Mouse (Mus musculus): ENCODE measurements around the gene Klk10.
A peak's percentile ranks its signal among the peaks of the same experiment; 100 is the strongest.

Gene Klk10

DNA sequence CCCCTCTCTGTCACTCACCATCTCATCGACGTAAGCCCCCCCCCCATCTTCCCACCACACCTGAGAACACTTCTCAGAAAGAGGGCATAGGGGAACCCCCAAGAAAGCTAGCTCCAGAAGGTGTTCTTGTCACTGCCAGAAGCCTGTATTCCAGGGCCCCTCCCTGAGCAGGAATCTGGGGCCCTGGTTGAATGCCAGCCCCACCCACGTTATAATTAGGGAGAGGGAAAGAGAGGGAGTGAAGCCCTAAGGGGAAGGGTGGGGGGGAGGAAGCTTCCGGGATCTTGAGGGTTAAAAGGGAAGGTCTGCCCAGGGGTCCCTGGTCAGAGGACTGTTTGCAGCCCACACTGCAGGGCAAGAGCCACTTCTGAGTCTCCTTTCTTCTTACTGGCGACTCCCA, at the start of gene Klk10:
Gene Klk10, plus strand, starts transcription at position 290 of the 400 bp plus-strand sequence.
- no peak for DNase-seq

DNA sequence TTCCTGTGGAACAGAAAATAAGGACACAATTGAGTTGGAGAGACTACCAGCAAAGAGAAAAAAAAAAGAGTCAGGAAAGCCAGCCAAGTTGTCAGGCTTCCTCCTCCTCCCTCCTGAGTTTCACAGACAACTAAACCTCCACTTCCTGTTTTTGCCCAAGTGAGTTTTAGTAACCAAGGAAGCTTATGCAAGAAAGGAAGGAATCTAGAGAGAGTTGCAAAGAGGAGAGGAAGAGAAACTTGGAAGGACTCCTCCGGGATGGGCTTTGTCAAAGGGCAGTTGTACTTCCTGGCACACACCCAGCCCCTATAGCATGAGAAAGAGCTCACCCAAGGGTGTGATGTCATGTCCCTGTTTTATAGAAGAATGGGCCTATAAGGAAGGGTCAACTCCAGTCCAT, 33.0 kb upstream of the Klk10 start:
- DNase-seq: no peak

DNA sequence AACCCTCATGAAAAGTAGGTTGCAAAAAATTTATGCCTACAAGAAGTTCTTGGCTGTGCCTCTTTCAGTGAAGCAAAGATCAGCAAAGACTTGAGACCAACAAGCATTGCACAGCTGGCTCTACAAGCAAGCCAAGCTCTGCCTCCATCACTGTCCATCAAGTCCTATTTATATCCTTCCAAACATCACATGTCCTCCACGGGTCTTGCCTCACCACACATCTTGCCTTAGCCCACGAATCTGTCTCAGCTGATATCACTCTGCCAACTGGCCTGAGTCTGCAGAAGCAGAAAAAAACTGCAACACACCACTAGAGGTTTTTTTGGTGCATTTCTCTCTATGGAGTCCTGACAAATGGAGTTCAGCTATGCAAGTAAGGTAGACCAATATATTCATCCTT, 28.0 kb upstream of the Klk10 start:
- DNase-seq: no peak

DNA sequence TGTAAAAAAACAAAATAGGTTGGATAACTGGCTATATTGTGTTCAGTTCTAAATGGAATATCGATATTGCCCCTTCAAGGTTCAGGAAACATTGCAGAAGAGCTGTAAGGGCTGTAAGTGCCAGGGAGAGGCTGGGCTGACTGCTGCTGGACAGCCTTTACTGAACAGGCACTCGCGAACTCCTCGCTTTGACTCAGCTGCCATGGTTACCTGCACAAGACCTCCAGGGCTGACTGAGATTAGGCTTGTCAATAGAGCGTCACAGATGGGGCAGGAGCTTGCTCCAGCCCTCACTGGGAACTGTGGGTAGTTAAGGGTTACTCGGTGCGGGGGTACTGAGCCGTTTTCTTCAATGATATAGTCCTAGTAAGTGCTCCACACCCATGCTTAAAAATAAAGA, 14.4 kb upstream of the Klk10 start:
- DNase-seq: no peak

DNA sequence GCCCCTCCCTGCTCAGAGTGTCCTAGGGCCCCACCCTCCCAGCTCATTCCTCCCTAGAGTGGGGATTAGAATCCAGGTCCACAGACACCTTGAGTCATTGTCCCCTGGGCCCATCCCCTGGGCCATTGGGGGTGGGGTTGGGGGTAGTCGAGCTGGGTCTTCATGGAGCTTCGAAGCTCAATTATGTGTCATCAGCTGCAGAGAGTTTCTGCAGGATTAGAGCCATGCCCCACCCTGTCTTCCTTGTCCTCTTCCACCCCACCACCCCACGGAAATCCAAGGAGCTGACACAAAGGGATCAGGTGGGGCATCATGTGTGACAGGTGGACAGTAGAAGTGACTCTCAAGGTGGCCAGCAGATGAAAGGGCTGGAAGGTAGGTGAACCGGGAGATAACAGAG, 12.2 kb upstream of the Klk10 start, which contains the start of gene Klk12:
Gene Klk12, plus strand, starts transcription at position 301 of the 400 bp plus-strand sequence.
- DNase-seq: no peak

DNA sequence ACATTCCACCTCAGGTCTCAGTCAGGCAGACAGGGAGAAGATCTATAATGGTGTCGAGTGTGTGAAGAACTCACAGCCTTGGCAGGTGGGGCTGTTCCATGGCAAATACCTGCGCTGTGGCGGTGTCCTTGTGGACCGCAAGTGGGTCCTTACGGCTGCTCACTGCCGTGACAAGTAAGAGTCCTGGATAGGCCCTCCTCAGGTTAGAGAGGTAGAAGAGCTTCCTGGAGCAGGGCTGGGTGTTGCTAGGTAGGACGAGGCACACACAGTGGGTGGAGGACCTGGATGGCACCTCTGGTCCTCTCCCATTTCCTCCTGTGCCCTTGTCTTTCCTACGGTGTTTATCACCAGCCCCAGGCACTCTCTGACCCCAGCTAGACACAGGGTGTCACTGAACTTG, 11.2 kb upstream of the Klk10 start:
- no peak for DNase-seq

DNA sequence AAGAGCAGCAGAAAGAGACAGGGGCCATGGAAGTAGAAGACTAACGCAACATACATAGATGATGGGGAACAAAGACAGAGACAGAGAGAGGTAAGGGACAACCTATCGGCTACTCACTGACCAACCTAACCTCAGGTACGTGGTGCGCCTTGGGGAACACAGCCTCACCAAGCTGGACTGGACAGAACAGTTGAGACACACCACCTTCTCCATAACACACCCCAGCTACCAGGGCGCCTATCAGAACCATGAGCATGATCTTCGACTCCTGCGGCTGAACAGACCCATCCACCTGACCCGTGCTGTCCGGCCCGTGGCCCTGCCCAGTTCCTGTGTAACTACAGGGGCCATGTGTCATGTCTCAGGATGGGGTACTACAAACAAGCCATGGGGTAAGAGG, 10.1 kb upstream of the Klk10 start:
- DNase-seq: no peak

DNA sequence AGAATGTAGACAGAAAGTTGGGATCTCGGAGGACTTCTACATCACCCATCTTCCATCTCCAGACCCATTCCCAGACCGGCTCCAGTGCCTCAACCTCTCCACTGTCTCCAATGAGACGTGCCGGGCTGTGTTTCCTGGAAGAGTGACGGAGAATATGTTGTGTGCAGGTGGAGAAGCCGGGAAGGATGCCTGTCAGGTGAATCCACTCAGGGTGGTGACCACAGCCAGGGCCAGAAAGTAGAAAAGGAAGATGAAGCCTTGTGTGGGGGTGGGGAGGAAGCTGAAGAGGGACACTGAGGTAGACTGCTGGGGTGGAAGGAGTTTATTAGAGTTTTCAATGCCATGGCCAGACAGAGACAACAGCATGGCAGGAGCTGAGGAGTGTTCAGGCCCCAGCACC, 8.9 kb upstream of the Klk10 start:
- DNase-seq: no peak

DNA sequence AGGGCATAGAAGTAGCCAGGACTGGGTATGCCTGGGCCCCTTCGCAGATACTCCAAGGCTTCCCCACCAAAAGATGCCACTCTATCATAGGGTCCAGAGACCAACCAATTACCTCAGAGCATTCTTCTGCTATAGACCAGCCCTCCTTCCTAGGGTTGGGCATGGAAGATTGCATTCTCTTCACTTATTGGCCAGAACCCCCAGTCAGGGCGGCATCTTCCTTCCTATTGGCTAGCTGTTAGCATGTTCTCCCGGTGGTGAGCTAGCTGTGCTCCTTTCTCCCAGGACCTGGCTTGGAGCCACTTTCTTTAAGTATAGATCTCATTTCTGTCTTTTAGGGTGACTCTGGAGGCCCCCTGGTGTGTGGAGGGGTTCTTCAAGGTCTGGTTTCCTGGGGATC, 7.9 kb upstream of the Klk10 start:
- no peak for DNase-seq

DNA sequence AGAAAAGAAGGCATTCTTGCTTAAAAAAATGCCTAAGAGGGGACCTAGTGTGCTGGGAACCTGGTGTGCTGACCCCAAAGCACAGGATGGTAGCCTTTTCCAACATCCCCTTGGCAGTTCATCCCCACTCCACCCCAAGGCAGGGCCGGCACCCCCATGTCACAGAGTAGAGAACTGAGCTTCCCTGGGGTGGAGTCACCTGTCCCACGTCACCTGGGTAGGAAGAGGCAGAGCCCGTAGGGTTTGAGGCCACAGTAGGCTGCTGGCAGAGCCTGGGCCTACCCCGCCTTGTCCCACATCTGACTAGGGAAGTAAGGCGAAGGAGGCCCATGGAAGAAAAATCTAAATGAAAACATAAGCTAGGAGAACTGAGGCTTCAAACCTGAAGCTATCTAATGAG, 6.5 kb upstream of the Klk10 start, which contains the start of gene Klk11:
Gene Klk11, plus strand, starts transcription at position 241 of the 400 bp plus-strand sequence.
- no peak for DNase-seq

DNA sequence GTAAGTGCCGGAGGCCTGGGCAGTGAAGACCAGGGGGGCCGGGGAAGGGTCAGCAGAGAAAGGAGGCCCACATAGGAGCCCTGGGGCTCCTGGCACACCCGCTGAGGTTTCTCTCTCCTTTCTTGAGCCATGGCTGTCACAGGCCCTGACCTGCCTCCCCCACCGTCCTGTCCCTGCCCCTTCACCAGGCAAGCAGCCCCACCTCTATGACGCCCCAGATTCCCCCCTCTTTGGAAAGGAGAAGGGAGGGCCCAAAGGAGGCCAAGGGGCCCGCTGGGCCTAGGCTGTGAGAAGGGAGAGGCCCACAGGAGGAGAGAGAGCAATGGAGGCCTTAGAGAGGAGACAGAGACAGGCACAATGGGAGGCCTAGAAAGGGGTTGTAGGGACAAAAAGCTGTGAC, 6.0 kb upstream of the Klk10 start:
- no peak for DNase-seq

DNA sequence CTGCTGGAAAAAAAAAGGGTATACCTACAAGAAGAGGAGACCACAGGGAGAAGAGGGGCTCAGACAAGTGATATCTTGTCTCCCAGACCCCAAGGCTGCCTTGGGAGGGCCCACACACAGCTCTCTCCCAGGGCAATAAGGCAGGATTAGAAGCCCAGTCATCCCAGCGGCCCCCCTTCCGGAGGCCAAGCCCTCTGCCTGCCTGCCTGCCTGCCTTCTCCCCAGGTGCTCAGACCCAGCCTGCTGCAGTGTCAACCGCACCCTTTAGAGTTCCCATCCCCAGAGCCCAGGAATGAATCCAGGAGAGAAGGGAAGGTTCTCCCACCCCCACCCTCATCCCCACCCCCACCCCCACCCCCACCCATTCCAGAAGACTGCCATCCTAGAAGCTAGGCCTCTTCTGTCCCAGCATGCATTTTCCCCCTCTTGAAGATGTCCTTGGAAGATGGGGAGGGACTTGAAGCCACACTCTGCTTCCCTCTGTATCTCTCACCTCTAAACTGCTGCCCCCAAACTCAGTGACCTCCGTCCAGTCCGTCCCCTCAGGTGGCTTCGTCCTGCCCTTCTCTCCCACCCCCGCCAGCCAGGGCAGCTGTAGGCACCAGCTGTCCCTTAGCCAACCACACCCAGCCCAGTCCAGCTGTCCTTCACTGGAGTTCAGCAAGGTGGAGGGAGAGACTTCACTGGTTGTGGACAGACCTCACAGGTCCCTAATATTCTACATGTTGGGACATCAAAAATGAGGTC, 5.4 kb upstream of the Klk10 start:
- no peak for DNase-seq

DNA sequence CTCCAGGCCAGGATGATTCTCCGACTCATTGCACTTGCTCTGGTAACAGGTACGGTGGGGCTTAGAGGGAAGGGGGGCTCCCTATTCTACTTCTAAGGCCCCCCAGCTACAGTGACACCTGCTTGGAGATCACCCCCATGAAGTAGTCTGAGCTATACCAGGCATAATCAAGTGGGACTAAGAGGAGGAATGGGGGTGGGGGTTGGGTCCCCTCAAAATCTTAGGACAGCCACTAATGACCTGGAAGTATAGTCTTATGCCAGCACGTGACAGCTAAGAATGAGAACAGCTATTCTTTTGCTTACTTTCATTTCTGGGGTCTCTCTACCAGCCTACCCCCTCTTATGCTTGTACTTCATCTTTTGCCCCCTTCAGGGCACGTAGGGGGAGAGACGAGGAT, 4.3 kb upstream of the Klk10 start:
- DNase-seq: no peak

DNA sequence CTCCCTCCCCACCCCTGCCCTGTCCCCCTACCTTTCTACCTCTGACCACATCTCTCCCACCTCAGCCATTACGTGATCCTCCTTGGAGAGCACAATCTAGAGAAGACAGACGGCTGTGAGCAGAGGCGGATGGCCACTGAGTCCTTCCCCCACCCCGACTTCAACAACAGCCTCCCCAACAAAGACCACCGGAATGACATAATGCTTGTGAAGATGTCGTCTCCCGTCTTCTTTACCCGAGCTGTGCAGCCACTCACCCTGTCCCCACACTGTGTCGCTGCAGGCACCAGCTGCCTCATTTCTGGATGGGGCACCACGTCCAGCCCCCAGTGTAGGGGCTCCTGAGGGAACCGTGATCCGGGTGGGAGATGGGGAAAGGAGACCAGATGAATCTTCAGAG, 3.4 kb upstream of the Klk10 start:
- no peak for DNase-seq

DNA sequence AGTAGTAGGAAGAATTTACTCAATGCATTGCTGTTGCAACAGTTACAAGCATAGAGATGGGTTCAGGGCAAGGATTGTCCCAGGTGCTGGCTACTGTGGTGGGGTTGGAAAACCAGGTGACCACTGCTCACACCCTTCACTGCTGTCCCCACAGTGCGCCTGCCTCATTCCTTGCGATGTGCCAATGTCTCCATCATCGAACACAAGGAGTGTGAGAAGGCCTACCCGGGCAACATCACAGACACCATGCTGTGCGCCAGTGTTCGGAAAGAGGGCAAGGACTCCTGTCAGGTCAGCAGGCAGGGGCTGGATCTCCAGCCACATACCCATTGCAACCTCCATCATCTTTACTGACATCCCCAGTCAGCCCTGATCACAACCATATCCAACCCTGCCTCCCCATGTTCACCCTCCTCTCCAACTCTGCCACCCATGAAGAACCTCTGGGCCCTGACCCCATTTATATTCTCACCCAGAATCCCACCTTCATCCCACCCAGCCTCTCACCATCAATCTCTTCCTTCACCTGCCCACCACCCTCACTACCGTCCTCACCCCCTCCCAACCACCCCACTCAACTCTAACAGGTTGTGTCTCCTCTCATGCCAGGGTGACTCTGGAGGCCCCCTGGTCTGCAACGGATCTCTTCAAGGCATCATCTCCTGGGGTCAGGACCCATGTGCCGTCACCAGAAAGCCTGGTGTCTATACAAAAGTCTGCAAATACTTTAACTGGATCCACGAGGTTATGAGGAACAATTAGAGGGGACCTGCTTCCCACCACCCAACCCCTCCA, 2.5 kb upstream of the Klk10 start:
- DNase-seq: no peak

DNA sequence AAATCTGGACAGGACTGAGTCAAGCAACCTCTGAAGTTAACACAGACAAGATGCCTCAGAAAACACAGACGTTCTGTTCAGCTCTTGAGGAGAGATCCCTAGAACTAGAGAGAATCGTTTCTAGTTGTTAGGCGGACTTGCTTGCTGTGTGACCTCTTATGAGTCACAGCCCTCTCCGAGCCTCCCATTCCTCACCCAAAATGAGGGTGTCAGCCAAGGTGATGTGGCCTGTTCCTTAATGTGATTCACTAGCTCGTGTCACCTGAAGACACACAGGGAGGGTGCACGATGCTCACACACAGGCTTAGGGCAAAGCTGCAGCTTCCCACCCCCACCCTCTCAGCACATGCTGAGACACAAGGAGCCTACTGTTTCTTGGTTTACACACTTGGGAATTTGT, 594 bp upstream of the Klk10 start:
- DNase-seq: no peak

DNA sequence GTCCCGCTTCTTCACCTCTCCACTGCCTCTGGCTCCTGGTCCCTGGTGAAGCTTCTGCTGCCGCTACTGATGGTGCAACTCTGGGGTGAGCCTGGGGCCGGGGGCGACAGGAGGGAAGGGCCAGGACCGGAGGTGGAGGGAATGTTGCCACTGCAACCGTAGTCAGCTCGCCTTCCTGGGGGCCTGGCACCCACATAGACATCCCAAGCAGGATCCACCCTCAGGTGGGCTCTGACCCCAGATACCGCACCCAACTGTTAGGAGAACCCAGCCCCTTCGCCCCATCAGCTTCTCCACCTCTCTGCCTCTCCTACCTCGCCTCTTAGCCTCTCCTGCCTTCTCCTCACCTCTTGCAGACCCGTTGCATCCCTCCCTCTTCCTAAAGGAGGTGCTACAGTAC, 706 bp downstream of the Klk10 start:
- DNase-seq: no peak

DNA sequence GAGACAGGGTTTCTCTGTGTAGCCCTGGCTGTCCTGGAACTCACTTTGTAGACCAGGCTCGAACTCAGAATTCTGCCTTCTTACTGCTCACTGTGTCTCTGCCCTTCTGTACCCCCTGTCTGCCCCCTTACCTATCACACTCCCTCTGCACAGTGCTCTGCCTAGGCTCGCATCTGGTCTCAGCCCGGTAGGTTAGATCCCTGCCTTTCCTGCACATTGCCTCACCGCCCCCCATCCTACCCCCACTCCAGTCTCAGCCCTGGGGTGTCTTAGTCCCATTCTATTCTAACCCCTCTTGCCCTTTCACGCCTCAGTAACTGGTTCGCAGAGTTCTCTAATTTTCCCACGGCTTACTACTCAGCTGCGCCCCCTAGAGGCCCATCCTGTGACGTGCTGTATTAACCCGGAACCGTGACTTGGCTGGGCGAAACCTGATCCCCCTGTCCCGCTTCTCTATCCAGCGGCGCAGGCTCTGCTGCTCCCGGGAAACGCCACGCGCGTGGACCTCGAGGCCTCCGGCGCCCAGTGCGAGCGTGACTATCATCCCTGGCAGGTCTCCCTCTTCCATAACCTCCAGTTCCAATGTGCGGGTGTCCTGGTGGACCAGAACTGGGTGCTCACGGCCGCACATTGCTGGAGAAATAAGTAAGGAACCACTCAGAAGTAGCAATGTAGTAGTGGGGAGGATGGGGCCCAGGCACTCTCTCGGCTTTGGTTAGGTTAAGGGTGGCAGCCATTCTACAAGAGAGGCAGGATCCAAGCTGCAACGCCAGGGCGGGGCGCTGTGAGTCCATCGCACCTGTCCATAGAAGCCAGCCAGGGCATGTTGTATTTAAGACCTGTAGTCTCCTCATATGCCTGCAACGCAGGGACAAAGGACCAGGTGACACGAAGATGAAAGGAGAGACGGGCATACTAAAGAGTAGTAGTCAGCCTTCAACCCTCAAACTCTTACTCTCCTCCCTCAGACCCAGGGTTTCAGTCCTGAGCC, 1.7 kb downstream of the Klk10 start:
- DNase-seq: peak; percentile 67

DNA sequence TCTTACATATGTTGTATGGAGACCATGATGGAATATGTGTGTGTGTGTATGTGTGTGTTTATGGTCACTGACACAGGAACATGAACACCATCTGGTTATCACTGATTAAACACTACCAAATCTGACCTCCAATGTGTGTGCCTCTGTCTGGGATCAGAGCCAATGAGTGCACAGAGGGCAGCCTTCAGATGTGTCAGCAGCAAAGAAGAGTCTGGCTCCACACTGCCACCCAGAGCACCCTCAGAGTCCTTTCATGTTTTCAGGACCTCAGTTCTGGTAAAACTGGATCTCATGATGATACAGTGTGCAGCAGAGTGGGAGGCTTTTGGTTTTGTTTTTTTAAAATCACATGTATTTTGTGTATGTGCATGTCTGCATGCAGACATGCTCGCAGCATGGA, 4.5 kb downstream of the Klk10 start:
- no peak for DNase-seq

DNA sequence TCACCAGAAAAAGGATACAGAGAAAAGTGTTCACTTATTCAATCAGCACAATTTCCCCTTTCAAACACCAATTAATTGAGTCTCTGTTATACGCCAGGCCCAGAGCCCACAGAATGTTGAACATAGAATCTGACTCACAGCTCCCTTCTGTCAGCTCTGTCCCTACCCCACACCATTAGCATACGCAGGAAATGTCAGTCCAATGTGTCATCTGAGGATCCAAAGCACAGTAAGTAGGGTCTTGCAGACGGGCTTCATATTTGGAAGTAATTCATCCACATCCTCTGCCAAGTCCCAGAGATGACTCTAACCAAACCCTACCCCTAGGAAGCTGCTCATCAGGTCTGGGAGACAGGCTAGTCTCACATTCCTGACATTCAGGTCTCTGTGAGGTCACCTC, 7.3 kb downstream of the Klk10 start:
- DNase-seq: no peak

DNA sequence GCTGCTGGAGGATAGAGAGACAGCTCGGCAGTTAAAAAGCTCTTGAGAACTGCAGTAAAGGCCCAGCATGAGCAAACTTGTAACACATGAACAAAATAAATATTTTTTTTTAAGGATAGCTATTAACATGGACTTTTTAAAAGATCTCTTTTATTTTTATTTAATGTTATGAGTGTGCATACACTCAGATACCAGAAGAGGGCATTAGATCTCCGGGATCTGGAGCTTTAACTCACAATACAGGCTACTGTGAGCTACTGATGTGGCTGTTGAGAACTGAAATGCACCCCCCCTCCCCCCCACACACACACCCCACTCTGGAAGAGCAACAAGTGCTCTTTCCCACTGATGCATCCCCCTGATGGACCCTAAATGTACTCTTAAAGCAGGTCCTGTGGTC, 8.5 kb downstream of the Klk10 start:
- DNase-seq: no peak

DNA sequence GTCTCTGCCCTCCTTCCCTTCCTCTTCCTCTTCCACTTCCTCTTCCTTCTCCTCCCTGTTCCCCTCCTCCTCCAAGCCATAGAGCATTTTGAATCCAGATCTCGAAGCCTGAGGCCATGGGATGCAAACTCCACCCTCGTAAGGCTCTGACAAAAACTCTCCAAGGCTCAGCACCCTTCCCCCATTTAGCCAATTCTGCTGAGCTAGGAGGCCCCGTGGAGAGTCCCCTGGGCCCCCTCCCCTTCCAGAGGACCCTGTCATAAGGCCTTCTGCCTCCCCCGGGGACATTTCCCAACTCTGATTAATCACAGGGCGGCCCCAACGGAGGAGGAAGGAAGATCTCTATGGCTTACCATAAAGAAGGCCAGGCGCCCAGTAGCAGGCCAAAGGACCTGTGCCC, 10.8 kb downstream of the Klk10 start, which contains the start of gene Klk9:
Gene Klk9, plus strand, starts transcription at position 301 of the 400 bp plus-strand sequence.
- DNase-seq: no peak

DNA sequence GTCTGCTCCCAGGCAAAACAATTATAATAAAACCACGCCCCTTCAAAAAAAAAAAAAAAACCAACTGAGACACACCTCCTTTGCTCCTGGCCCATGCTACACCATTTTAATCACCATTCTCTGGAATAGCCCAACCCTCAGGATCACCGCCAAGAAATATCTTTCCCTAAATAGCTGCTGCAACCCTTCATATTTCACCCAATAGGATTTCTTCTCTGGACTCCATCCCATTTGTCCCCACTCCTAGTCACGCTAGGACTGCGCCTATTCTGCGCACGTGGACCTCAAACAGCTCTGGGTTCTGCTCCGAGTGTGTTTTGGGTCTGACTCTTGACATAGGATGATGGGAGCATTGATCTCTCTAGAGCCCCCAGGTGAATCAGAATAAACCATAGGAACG, 15.5 kb downstream of the Klk10 start:
- no peak for DNase-seq

Data from liver (tissue).